Mouse (Mus musculus) spleen, adult 12 weeks (tissue): Measurements from ENCODE around the gene Fam19a3.

Source experiments
- DNase-seq: peaks from one replicate; pipeline ENCODE4 v3.0.0; 2022; ENCODE audit warnings: low spot score

Gene Fam19a3

GRCm38 (mm10) chr3:104792360-104793270, 11.0 kb upstream of the Fam19a3 start:
- no peak for DNase-seq

- DNase-seq: no peak
Observed at GRCm38 (mm10) chr3:104791671-104792070, 10.0 kb upstream of the Fam19a3 start.

DNA sequence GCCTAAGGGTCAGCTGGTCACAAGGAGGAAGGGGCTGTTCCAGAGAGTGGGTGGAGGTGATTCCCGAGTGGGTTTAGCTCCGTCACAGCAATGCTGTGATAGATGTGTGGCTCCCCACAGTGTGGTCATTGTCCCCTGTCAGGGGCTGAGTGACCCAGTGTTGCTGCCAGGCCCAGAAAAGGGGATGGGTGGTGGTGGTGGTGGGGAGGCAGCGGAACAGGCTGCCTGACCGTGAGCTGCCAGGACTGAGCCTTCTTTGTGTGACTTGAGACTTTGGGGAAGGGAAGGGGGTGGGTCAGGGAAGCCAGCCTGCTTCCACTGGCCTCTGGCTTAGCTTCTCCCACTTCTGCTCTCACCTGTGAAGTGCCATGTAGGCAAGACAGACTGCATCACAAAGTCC, 9.4 kb upstream of the Fam19a3 start:
- DNase-seq: no peak

- no peak for DNase-seq
Observed at GRCm38 (mm10) chr3:104790401-104790937, 8.8 kb upstream of the Fam19a3 start.

GRCm38 (mm10) chr3:104789822-104790221, 8.2 kb upstream of the Fam19a3 start:
- DNase-seq: no peak

DNA sequence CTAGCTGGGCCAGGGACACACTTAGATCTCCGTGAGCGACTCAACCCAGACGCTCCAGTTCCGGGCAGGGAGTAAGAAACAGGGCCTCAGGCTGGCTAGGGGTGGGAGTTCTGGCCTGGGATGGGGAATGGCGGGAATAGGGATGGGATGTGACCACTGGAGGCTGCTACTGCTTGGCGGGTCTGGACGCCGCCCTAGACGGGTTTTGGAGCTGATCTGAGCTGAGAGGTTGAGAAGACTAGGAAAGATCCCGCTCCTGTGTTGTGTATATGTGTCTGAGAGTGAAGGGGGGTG, 7.6 kb upstream of the Fam19a3 start:
- DNase-seq: no peak

DNA sequence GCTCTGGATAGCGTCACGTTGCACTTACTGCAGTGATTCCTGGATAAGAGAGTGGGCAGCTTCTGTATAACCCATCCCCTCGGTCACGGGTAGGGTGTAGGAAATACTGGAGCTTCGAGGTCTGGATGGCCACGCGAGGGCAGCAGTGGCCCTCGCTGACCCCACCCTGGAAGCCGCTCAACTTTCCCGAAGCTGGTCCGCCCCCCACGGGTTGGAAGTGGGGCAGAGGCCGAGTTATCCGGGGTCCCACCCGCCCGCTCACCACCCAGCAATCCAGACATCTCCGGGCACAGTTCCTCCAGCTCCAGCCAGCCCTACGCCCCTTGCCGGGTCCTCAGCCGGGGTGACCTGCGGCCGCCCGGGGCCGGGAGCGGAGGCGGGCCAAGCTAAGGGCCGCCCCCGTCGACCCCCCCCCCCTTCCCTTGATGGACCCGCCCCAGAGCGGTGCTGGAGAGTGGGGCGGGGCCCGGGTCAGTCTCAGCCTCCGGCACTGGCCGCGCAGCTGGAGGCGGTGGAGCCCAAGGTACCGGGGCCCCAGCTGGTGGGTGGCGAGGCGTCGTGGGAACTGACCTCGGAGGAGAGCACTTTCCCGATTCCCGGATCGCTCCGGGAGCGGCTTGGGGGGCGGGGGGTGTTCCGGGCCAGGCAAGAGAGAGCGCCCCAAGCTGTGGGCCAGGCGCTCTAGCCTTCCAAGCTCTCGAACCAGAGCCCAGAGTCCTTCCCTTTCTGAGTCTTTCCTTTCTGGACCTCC, 7.1 kb upstream of the Fam19a3 start:
- no peak for DNase-seq

DNA sequence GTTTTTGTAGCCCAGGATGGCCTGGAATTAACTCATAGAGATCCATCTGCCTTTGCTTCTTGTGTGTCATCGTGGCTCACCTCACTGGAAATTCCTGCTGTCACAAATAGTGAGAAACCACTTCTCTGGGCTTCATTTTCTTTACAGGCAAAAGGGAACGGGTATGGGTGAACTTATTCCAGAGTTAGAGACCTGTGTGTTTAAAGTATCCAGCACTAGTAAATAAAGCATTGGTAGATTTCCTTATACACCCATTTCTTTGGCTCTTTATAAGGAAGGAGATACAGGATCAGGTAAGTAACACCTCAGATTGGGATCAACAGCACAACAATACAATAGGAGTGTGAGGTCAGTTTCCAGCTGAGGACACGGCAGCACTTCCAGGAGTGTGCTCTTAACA, 6.4 kb upstream of the Fam19a3 start, which contains the start of gene Rhoc:
Rhoc (plus strand) TSS at position 301 of the 400 bp plus-strand sequence.
- DNase-seq: no peak

DNA sequence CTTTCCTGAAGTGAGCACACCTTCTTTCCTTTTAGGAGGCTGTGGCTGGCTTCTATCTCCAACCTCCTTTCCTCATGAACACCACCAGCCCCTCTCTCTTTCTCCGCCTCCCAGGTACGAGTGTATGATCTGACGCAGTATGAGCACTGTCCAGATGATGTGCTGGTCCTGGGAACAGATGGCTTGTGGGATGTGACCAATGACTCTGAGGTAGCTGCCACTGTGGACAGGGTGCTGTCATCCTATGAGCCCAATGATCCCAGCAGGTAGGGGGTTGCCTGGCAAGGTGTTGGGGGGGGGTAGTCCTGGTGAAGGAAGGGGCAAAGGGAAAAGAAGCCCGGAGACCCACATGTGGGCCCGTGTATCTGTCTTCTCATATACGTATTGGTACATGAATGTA, 3.6 kb upstream of the Fam19a3 start:
- DNase-seq: no peak

DNA sequence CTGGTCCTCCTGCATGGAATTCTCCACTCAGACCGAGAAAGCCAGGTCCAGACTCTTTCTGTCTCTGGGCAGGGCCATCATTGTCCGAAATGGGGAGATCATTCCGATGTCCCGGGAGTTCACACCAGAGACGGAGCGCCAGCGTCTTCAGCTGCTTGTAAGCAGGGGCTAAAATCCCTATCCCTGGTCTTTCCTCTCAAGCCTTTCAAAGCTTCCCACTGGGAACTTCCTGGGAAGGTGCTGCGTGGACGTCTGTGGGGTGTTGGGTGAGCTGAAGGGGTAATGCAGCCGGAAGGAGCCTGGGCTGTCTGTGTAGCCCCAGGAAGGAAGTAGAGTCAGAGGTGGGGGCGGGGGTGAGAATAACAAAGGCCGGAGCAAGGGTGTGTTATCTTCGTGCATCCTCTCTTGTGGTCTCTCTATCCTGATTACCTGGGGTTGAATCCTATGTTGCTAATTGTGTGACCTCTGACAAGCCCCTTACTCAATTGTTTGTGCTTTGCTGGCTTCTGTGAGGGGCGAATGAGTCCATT, 2.4 kb upstream of the Fam19a3 start:
- no peak for DNase-seq

- no peak for DNase-seq
Observed at GRCm38 (mm10) chr3:104782061-104782681, 531 bp upstream of the Fam19a3 start.

DNA sequence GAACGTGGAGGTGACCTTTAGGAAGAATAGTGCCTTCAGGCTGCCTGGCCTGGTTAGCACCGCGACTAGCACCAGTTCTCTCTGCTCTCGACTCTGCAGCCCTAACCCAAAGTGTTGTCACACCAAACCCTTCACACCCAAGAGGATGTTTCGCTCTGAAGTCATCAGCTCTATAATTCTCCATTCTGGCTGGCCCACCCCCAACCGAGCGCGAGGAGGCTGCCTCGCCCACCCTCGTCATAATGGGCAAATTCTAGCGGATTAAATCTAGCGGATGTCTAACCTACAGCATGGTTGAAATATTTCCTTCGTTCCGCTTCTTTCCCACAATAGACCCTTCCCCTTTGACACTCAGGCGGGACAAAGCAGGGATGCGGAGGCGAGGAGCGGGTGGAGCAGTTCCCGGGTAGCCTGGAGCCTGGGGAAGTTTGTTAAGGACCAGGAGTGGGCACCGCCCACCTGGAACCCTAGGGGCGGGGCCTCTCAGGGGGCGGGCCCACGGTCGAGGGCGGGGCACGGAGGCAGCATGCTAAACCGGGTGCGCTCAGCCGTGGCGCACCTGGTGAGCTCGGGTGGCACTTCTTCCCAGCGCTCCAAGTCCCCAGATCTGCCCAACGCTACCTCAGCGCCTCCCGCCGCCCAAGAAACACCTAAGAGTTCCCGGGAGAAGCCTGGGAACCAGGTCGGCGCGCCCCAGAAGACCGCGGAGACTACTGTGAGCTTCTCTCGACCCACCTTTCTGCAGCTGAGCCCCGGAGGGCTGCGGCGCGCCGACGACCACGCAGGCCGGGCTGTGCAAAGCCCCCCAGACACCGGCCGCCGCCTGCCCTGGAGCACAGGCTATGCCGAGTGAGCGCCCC, 849 bp downstream of the Fam19a3 start, which contains the start of gene Ppm1j:
Ppm1j (plus strand) TSS at position 496 of the 860 bp plus-strand sequence.
- peak; percentile 42 for DNase-seq

DNA sequence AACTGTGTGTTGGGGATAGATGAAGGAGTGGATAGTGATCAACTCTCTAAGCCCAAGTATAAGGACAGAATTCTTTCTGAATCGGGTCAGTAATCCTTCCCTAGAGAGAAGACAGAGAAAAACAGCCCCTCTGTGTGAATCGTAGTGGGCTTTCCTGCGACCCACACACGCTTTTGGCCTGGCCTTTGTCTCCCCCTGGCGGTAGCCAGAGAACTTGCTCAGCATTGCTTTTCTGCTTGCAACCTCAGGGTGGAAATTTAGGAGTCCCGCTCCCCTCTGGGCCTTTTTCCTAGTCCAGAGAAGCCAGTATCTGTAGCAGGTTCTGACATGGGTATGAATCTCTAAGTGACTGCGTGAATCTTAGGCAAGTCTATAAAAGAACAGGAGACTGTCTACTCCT, 1.7 kb downstream of the Fam19a3 start:
- peak; percentile 45 for DNase-seq

DNA sequence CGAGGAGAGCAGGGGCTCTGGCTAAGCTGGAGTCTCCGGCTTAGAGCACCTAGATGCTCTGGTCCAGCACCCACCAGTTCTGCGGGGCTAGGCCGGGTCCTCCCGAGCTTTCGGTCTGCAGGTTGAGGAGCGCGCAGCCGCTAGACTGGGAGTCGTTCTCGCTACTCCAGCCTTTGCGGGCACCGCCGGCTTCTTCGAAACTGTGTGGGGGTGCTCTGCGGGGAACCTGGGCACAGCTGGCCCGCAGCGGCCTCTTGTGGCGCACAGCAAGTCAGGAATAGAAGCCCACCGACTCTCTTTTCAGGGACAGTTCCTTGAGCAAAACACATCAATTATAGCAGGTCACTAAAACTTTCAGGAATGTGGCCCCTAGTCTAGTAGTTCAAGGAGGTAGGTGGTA, 4.3 kb downstream of the Fam19a3 start:
- DNase-seq: no peak

DNA sequence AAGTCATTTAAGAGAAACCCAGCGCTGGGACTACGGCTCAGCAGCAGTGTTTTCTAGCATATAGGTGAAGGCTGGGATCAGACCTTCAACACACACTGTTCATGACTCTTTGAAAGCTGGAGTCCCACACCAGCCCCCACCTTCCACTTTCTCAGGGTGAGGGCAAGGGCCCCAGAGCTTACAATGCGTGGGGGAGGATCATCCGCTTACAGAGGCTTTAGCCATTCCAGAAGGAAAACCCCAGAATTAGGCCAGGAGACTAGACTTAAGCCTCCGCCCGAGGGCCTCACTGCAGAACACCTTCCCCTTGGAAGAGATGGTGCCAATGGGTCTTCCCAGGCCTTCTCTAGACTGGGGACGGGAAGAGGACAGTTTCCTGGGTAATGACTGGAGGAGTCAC, 8.3 kb downstream of the Fam19a3 start:
- DNase-seq: no peak

DNA sequence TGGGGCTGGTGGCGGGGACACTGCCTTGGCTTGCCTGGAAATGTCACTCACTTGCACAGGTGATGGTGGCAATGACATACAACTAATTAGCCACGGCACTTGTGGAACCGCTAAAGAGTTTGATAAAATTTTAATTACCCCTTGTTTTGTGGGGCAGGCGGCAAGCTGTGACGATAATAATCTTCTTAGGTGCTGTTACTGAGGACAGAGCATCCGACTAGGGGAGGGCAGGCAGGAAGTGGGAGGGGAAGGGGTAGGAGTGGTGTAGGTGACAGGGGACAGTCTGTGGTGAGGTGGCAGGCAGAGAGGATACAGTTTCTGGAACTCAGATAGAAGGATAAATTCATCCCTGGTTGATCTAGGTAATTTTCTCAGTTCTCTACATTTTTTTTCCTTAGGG, 10.2 kb downstream of the Fam19a3 start:
- no peak for DNase-seq

DNA sequence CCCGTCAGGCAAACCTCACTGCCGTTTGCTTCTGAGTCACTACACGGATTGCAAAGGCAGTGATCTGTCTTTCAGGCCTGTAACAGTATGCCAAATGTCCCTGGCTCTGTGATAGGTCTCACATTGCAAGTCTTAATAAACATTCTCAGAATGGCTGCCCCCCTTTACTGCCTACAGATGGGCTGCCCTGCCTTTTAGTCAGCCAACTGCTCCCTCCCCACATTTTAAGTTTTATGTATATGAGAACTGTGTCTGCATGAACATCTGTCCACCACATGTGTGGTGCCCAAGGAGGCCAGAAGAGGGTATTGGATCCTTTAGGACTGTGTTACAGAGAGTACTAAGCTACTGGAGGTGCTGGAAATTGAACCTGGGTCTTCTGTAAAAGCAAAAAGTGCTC, 10.7 kb downstream of the Fam19a3 start:
- no peak for DNase-seq

- no peak for DNase-seq
Observed at GRCm38 (mm10) chr3:104770035-104770434, 11.6 kb downstream of the Fam19a3 start.

DNA sequence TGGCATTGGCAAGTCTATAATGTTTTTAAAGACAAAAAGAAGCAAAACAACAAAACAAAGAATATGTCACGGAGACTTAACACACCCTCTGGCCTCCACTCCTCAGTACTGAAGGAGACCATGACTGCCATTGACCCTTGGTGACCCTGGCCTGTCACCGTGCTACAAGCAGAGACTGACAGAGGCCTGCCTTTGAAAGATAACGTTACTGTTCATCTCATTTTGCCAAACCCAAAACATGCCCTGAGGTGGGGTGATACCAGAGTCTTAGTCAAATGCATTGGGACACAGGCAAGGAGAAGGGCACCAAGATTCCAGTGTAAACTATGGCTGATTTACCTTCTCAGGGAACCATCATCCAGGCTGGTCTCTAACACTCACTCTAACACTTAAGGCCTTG, 12.5 kb downstream of the Fam19a3 start:
- DNase-seq: no peak

DNA sequence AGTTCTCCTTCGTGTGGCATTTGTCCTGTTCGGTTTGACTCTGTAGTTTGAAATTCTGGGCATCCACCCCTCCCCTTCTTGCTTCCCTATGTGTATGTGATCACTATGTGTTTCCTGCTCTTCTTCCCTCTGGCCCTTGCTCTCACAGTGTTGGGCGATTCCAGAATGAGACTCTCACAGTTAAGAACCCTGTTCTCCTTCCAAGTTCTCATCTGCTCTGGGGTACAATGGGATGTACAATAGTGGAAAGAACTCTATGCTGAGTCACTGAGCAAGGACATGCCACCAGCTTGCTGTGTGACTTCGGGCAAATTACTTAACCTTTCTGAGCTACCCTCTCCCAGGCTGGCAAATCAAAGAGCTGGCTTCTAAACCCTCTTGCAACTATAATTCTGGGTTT, 13.9 kb downstream of the Fam19a3 start:
- no peak for DNase-seq

DNA sequence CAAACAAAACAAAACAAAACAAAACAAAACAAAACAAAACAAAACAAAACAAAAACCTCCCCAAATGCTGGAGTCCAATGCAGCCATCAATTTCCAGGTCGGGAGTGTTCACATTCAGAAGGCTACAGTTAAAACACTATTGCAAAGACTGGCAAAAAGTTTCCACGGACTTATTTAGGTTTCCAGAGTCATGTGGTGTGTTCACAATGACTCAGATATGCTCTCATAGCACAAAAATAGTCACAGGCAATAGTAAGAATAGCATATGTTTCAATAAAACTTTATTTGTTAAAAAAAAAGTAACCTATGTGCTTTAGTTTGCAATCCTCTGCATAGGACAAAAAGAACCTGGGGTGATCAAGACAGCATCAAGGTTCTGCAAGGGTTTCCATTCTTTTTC, 14.5 kb downstream of the Fam19a3 start:
- DNase-seq: no peak
